Mouse (Mus musculus) T-helper 1 cell (primary cell): Measurements from ENCODE around the gene 2310007B03Rik.

Experiments
- in situ Hi-C: fragments of 300-600 bp; cut with MboI, MseI; formaldehyde crosslinking; loops from one replicate; pipeline ENCODE4 v1.15.1; 2025; ENCODE audit warnings: high pct_unique_total_duplicates

2310007B03Rik gene

DNA sequence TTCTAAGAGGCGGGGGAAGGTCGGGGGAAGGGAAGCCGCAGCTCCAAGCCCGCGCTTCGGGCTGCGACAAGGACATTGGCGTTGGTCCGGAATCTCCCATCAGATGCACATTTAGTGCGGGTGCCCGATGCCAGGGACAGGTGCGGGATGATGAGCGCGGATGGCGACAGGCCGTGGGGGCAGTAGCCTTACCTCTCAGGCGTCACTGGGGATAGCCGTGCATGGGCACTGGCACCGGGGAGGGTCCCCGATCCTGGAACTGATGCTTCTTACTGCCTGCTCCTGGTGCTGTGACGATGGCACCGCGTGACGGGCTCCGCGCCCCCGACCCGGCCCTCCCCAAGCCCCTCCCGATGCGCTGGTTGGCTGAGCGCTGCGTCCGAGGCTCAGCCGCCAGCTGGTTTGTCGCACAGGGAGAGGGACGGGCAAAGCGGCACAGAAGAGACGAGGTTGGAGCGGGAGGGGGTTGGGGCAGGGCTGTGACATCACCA lies 59.1 kb downstream of the 2310007B03Rik start, which contains the start of gene Kif1a:
Gene Kif1a (minus strand): TSS at position 381 of the 491 bp plus-strand sequence.
- in situ Hi-C loops, result no loop called here
